Mouse (Mus musculus) kidney, adult 8-10 months (tissue): Measurements from ENCODE around the gene Prr29.
"Not testable (repeated sequence)": the region's sequence is repeated elsewhere in the genome, so short reads cannot be mapped to it uniquely, and the experiment has no call there.

Experiments
- DNase-seq, 2 experiments: peaks; one replicate each; pipeline ENCODE4 v3.0.0; 2022

Prr29 gene

DNA sequence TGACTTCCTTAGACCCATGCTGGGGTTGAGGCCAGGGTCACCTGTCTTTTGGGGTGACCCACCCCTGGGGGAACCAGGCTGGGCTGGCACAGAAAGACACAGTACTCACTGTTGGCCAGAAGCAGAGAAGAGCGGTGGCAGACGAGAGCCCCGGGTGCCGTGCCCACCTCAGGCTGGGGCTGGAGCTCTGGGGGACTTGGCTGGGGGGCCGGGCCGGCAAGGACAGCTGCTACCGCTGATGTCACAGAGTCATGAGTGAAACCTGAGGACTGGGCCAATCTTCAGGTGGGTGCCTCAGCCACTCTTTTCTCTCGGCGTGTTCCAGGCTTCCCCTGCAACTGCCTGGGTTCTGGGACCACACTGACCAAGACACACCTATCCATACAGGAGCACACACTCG lies at the start of gene Prr29:
TSS of gene Prr29 (plus strand) at position 107 of the 400 bp plus-strand sequence.
- no peak for DNase-seq

DNA sequence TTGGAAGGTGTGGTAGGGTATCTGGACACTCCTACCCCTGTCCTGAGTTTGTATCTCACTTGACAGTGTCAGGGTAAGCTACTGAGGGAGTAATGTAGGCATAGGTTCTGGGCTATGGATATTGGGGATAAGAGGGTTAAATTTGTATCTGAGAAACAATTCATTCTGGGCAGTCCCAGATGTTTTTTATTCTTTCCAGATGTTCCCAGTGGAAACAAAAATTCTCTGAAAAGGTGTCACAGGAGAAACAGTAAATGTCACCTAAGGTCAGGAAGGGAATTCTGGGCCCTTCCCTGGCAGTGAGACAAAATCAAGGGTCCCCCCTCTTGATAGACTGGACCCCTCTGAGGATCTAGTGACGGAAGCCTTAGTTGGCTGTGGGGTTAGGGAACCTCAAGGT lies 48.9 kb upstream of the Prr29 start:
- DNase-seq = no peak

DNA sequence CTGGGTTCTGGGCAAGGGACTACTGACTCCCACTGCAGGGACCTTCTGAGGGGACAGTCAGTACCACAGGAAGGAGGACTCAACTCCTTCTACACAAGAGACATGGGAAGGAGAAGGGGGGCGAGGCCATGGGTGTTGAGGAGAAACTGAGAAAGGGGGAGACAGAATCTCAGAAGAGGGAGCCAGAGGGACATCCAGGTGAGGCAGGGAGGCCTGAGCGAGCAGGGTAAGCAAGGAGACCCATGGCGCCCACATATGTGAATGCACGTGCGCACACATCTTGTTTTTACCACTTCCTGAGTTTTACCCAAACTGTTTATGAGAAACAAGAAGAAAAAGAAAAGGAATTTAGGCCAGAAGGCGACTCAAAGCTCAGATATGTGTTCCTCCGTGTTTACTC lies 47.5 kb upstream of the Prr29 start:
- no peak for DNase-seq

DNA sequence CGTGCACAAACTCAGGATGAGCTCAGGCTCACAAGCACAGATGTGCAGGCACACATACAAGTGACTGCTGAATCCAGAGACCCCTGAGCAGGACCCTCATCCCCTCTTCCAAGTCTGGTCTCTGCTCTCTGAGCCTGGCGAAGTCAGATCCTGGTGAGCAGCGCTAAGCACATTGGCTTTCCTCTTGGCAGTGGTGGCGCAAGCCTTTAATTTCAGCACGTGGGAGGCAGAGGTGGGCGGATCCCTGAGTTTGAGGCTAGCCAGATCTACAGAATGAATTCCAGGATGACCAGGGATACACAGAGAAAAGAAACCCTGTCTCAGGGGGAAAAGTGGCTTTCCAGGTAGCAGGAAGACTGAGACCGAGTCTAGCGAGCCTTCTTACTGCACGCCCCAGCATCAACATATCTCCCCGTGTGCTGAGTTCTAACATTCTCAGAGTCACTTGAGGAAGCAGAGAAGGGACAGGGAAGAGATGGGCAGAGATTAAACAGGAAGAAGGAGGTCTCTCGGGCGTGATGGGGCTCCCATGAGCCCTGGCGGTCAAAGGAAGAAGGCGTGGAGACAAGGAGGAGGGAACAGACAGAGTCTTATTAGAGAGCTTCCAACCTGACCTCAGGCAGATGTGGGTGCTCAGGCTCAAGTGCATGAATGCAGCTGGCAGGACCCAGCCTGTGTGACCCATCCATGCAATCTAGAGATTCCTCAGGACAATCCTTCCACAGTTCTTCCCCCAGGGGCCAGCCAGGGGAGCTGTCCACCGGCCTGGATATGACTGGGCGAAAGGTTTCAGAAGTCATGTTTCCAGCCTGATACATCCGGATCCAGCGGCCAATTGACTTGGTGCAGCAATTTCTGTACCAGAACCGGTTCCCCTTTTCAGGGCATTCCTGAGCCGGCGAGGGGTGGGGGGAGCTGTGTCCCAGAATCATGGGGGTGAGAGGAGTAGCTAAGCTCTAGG lies 46.6 kb upstream of the Prr29 start:
- no peak for DNase-seq

DNA sequence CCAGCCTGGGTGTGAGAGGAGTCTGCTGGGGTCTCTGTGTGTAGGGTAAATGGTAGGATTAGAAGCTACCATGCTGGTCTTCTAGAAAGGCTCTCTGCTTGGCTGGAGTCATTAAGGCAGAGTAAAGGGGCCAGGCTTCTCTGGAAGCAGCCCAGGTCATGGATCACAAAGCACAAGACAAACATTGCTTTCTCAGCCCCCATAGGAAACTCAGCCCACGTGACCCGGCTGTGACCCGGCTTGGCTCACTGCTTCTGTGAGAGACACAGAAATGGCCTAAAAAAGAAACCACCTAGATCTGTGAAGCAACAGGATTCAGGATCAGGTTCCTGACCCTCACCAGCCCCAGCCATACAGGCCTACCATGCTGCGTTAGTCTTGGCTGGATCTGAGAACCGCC lies 40.4 kb upstream of the Prr29 start:
- DNase-seq = peak; percentile 52 to 66

DNA sequence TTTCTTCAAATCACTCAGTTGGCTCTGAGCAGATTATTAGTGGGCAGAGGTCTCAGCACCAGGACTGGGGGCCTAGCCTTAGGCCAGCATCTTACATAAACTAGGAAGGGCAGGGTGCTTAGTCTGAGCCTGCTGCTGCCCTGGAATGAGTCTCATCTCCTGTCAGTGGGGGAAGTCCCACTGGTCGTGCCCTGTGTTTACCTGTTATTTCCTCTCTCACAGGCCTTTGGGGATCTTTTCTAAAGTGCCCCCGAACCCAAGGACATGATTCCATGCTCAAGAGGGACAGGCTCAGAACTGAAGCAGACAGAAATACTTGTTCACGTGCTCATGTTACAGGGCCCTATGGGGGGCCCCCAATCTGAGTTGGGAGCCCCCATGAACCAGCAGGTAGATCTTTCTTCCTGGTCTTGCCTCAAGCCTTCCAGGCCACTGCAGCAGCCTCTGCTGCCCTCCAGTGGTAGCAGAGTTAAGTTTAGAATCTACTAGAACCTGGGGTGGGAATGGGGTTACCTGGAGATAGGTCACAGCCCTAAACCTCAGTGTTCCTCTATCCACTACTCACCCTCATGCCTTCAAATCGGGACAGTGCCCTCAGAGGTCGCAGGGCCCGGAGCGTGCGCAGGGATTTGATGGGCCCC lies 39.6 kb upstream of the Prr29 start:
- DNase-seq = peak; percentile 58 to 81

DNA sequence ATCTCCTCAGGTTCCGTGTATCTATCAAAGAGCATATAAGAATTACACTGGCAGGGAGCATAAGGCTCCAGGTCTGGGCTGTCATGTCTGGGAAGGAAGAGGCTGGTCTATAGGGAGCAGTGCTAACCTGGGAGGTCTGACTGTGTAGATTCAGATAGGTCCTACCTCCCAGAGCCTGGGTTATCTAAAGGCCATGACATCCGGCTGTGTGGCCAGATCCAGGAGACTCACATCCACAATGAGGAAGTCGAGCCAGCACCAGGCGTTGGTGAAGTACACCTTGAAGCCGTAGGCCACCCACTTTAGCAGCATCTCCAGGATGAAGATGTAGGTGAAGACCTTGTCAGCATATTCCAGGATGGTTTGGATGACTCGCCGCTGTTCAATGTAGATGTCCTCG lies 38.8 kb upstream of the Prr29 start:
- DNase-seq = no peak

DNA sequence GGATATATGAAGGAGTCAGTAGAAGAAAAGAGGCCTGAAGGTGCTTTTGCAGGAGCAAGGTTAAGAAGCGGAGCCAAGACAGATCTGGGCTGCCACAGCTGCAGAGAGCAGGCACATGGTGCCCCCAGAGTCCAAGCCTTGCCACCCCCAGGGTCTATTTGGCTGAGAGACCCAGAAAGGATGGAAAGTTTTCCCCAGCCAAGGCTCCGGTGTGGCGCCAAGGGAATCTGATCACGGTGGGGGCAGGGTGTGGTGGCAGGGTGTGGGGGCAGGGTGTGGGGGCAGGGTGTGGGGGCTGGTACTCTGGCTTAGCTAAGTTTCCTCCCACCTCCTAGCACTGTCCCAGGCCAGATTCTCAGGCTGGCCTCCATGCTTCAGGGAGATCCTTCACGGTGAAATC lies 36.8 kb upstream of the Prr29 start:
- DNase-seq = no peak

DNA sequence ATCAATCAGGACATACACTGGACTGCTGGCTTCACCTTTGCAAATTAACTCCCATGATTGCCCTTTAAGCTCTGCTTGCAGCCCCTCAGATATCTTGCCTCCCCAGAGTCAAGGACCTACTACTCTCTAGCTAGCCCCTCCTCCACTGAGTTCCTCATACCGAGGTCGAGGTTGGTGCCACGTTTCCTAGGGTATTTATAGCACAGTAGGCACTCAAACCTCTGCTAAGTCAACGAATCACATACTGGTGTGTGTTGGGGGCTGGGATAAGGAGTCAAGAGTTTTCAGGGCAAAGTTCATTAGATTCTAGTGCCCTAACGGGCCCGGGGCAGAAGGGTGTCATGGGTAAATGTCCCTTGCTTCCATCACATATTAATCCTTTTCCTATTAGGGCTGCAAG lies 36.1 kb upstream of the Prr29 start:
- DNase-seq = no peak

DNA sequence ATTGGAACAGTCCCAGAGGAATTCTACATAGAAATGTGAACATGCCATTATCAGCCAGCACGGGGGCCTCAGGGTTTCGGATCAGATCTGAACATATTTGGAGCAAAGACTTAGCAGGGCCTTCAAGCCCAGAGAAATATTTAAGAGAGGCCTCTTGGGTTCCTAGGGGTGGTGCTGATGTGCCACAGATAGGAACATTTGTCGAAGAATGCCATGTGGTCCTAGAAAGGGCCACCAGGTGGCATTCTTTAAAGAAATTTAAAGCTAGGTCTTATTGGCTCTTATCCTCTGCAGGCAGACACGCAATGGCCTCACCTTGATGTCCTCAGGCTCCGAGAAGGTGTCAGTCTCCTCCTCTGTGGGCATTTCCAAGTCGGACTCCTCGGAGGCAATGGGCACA lies 35.6 kb upstream of the Prr29 start:
- peak in 1 of 2 experiments; percentile 40 for DNase-seq

DNA sequence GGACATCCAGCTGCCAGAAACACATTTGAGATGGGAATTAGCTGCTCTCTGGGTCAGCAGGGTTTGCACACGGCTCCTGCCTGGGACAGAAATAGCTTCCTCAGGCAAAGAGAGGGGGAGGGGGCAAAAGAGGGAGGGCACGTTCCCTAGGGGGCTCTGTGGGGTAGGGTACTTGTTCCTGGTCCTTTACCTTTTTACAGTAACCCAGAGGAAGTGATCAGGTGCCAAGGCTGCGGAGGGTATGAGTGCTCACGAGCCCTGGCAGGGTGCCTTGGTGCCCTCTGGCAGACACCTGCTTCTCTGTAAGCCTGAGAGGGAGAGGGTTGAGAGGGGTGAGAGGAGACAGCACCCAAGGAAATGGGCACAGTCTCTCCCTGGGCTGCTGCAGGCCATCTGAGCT lies 32.8 kb upstream of the Prr29 start:
- DNase-seq = no peak

DNA sequence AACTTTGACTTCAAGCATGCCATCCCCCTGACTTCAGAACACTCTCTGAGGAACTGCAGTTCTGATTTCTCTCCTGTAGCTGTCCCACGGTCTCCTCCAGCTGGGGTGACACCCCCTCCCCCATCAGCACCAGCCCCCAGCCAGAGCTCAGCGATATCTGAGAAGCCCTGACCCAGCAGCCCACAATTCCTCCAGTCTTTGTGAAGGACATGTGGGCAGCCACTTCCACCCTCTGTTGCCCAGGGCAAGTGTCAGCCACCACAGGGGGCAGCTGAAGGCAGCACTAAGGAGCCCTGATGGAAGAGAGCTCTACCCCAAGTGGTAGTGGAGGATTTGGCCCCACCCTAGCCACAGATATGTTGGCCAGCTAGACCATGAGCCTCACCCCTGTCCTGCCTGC lies 31.2 kb upstream of the Prr29 start:
- DNase-seq = no peak

DNA sequence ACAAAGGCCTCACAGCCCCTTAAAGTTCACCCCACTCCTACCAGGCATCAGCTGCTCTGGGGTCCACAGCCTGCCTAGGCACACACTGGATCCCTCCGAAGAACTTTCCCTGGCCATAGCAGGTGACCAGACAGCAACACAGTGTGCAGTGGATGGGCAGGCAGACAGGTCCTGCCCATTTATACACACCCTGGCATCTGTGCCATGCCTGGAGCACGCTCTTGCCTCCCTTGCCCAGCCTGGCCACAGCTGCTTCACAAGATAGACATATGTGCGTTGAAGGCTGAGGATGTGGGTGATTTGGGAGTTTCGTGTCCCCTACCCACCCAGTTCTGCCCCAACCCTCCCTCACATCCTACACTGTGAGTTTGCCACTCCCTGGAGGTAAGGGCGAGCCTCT lies 27.2 kb upstream of the Prr29 start:
- no peak for DNase-seq

DNA sequence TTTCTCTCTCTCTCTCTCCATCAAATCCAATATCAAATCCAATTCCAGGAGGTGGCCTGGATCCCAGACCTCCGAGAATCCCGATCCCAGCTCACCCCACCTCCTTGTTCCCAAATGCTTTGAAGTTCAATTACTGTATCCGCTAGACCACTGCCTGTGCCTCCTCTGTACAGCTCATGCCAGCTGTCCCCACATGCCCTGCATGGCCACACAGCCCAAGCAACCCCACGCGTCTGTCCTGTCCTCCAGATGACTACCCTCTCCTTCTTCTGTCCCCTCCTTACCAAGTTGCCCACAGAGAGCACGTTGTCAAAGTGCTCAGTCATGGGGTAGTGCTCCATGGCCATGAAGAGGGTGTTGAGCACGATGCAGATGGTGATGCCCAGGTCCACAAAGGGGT lies 26.4 kb upstream of the Prr29 start:
- no peak for DNase-seq

DNA sequence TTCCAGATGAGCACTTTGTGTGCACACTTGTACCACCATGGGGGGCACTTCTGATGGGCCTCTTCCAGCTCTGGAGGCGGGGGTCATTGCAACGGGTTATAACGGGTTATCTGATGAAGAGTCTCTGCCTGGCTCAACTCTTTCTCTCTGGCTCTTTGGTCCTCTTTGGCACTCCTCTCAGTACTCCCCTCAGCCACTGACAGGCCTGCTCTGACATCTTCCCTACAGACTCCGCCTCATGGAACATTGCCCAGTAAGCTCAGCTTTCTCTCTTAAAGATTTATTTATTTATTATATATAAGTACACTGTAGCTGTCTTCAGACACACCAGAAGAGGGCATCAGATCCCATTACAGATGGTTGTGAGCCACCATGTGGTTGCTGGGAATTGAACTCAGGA lies 25.9 kb upstream of the Prr29 start:
- not testable (repeated sequence) for DNase-seq

DNA sequence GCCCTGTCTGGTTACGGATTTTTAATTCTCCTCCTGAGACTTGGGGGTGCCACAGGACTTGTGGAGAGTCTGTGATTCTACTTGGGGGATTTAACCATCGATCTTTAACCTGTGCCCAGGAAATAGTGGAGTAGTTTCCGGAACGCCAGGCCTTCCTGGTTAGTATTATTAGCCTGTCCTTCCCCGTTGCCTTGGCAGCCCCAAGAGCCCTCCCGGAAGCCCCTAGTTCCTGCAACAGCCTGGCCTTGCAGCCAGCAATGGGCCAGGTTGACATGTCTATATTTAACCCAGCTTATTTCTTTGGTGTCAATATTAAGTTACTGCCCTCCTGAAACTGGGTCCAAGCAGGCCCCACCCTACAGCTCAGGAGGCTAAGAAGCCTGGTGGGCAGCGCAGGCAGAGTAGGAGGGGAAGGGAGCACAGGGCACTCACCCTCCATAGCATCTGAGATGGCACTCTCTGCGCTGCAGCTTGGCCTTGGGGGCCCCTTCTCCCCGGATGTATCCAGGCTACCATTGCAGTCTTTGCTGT lies 24.2 kb upstream of the Prr29 start:
- DNase-seq = no peak

DNA sequence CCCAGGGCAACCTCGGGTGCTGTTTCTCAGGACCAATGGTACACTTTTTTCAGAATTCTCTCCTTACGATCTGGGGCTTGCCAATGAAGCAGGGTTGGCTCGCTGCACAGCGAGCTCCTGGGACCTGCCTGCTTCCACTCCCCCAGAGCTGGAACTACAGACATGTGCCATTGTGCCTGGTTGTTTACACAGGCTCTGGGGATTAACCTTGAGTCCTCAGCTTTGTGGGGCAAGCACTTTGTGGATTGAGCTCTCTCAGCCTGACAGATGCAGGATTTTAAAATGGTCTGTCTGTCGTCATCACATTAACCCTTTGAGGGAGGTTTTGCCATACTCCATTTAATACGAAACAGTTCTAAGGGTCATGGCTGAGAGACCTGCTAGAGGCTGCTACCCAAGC lies 20.4 kb upstream of the Prr29 start:
- no peak for DNase-seq

DNA sequence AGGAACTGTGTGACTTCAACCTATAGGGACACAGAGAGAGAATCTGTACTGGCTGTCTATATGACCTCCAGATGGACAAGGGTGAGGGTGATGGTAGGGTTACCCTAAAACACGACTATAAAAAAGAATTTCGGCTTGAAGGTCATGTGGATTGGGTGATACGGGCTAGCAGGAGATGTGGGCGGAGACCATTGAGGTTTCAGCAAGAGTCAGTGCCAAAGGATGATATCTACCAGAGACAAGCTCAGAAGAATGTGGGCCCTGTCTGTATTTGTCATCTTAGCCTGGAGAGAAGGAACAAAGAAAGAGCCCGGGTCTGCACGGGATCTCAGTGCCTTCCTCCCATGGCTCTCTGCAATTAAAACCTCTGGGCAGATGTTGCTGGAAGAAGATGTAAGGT lies 15.5 kb upstream of the Prr29 start:
- DNase-seq = no peak

DNA sequence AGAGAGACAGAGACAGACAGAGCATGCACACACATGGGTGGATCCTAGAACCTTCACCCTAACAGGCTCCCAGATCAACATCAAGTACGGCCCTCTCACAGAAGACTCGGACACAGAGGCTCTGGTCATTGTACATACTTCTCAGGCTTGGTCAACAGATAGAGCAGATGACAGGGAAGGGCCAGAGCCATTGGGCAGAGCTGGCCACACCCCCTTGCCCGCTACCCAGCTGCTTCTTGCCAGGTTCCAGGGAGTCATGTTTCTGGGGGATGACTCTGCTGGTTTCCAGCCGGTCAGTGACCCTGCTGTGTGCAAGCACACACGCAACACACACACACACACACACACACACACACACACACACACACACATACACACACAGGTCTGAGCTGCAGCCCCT lies 14.4 kb upstream of the Prr29 start:
- DNase-seq = no peak

DNA sequence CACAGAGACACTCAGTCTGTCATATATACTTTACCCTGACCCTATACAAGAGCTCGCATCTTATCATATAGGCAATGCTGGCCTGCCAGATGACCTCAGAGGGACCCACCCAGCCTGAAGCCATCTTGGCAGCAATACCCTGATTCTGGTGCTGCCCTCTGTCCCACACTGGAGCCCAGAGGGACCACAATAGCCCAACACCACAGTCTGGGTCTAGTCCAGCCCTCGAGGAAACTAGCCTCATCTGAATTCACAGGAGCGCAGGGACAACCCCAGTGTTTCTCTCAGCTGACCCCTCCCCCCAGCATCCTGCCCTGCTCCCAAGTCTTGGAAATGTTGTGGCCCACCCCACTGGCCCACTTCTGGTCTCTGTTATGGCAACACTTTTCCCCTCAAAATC lies 14.0 kb upstream of the Prr29 start:
- DNase-seq = no peak

DNA sequence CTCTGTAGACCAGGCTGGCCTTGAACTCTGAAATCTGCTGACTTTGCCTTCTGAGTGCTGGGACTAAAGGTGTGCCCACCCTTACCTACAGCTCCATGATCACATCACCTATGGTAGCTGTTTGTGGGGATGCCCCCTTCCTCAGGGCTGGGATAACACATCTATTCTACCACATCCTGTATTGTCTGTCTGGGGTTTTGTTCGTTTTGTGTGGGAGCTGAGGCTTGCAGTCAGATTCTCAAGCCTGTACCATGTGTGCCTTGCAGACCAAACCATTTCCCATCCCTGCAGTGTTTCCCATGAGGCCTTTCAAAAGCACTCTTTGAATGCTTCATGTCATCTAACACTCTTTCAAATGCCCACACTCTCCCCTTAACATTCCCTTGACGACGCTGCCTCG lies 13.3 kb upstream of the Prr29 start:
- no peak for DNase-seq

DNA sequence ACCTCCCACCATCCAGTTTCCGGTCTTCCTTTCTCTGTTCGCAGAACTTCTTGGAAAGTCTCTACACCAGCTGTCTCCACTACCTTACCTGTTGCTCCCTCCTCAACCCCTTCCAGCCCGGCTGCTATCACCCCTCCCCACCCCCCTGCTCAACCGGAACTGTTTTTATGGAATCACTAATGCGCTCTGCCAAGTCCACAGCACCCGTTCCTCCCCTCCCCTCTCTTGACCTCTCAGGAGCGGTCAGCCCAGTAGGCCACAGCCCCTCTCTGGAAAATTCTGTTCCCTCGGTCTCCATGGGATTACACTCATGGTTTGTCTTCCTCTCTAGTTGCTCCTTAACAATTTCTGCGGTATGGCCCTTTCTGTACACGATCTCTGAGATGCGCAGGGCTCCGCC lies 12.1 kb upstream of the Prr29 start, which contains the start of gene Scn4a:
TSS of gene Scn4a (minus strand) at position 101 of the 400 bp plus-strand sequence.
- no peak for DNase-seq

DNA sequence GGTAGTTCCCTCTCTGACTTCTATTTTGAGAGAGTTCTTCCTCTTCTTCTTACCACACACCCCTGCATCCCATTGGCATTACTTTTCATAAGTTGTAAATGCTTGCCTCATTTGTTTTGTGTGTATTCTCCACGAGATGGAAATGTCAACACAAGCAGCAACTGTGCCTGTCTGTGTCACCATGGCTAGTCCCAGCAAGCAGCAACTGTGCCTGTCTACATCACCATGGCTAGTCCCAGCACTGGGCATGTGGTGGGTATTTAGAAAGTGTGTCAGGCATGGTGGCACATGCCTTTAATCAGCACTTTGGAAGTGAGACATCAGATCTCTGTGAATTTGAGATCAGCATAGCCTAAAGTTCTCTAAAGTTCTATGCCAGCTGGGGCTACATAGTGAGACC lies 11.1 kb upstream of the Prr29 start:
- no peak for DNase-seq
